Comparison of ENCODE assay signal across 10 mouse cellular contexts in the genomic region with DNA sequence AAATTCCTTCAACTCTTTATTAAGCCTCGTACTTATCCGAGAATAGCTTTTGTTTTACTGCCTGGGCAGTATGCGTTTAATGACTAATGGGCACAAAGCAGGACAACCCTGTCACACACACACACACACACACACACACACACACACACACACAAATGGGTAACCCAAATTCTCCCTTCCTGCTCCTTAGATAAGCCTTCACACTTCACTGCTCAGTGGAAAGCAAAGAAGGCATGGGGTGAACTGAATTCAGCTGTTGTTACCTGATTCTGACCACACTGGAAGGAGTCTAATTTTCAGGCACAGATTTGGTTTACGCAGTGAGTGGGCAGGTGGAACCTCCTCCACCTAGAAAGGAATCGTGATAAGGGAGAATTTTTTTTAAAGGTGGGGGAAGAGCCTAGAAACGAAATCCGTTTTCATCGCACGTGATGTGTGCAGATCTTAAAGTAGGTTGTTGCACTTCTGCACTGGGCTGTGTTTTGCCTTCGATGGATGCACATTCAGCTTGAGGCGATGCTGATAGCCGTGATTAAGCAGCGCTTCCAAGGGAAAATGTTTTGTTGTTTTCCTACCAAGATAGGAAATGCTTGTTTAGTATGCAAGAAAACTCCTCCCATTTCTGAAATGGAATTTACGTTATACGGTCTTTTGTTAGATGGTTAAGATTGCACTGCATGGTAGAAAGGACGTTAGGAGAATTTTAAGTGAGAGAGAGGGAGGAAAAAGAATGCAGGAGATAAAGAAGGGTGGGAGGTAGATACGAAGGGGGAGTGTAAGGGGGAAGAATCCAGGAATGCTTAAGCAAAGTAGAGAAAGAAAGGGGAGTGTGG.
DNase-seq lines count a peak whose midpoint lies in the region; ATAC-seq and TF ChIP-seq lines count a peak whose summit lies in the region.
"Had no signal": no experiment of that assay in that cellular context is flagged by ENCODE, and none has a peak within 500 bp of the region (broad histone marks: within the 10 kb centered on the region; RNA-seq: fewer than 3 reads in every experiment).

No protein-coding gene starts in this region.

- no peak for TF ChIP-seq CTCF in lung, embryonic 14.5 days (IDR thresholded peaks at IDR 0.05; ENCODE audit: low read depth)
- no peak for TF ChIP-seq CTCF in lung, postnatal 0 days (IDR thresholded peaks at IDR 0.05)

- no peaks in the 10 kb centered on the region for H3K9me3 ChIP-seq in lung, embryonic 14.5 days (ENCODE audit: low read depth, low read length)
- no peaks in the 10 kb centered on the region for H3K9me3 ChIP-seq in lung, postnatal 0 days (ENCODE audit: low read length)
- no peaks in the 10 kb centered on the region for H3K9me3 ChIP-seq in hindbrain, embryonic 14.5 days (ENCODE audit: control insufficient read depth, low read length)
- H3K9me3 ChIP-seq in neural tube, embryonic 15.5 days (replicated peaks) = no peaks in the 10 kb centered on the region

- WGBS in lung, embryonic 14.5 days = 25% methylated on average over 17 of the region's 17 CpGs
- 26% methylated on average over 17 of the region's 17 CpGs for WGBS in lung, postnatal 0 days
- 27% methylated on average over 17 of the region's 17 CpGs for WGBS in hindbrain, embryonic 14.5 days
- 27% methylated on average over 17 of the region's 17 CpGs for WGBS in neural tube, embryonic 15.5 days

- H3K9ac ChIP-seq in lung, embryonic 14.5 days = no peak overlapping the region
- H3K9ac ChIP-seq in lung, postnatal 0 days (replicated peaks; ENCODE audit: low read depth) = no peak overlapping the region
- H3K9ac ChIP-seq in hindbrain, embryonic 14.5 days = peak overlapping the region; percentile 57
- H3K9ac ChIP-seq in neural tube, embryonic 15.5 days (replicated peaks) = 0 out of 2 replicates have a peak overlapping the region, but pooled peaks have one; percentile 30

- peaks cover 8% of the 10 kb centered on the region; the same call in 1 of the 2 replicates for H3K27me3 ChIP-seq in lung, embryonic 14.5 days (ENCODE audit: insufficient read depth, low read length)
- H3K27me3 ChIP-seq in lung, postnatal 0 days (replicated peaks; ENCODE audit: insufficient read depth, low read length) = 0 out of 2 replicates have a peak, but pooled peaks cover 5% of the 10 kb centered on the region
- no peaks in the 10 kb centered on the region for H3K27me3 ChIP-seq in hindbrain, embryonic 14.5 days (ENCODE audit: control insufficient read depth, insufficient read depth, low read length)
- no peaks in the 10 kb centered on the region for H3K27me3 ChIP-seq in neural tube, embryonic 15.5 days (replicated peaks)

- H3K27ac ChIP-seq in lung, embryonic 14.5 days (ENCODE audit: low read depth) = no peak overlapping the region
- H3K27ac ChIP-seq in lung, postnatal 0 days (ENCODE audit: low read length) = no peak overlapping the region
- H3K27ac ChIP-seq in hindbrain, embryonic 14.5 days = peak overlapping the region; percentile 69
- H3K27ac ChIP-seq in neural tube, embryonic 15.5 days (replicated peaks) = peak overlapping the region; percentile 33; the same call in 1 of the 2 replicates

- ATAC-seq in frontal cortex, adult (ENCODE audit: low TSS enrichment) = 0 out of 2 replicates have a peak, but pooled peaks have one; percentile 32
- ATAC-seq in lung, embryonic 14.5 days (ENCODE audit: insufficient read depth) = no peak
- no peak for ATAC-seq in lung, postnatal 0 days
- ATAC-seq in hindbrain, embryonic 14.5 days (ENCODE audit: low FRiP score) = peak; percentile 51; the same call in 1 of the 2 replicates
- peak; percentile 63 for ATAC-seq in neural tube, embryonic 15.5 days (ENCODE audit: low FRiP score)

- H3K36me3 ChIP-seq in lung, embryonic 14.5 days (ENCODE audit: insufficient read depth) = no peaks in the 10 kb centered on the region
- H3K36me3 ChIP-seq in lung, postnatal 0 days (ENCODE audit: insufficient read depth, low read length) = no peaks in the 10 kb centered on the region
- no peaks in the 10 kb centered on the region for H3K36me3 ChIP-seq in hindbrain, embryonic 14.5 days (replicated peaks; ENCODE audit: control insufficient read depth, insufficient read depth)
- H3K36me3 ChIP-seq in neural tube, embryonic 15.5 days = no peaks in the 10 kb centered on the region

- DNase-seq in frontal cortex, postnatal 10 days (ENCODE audit: low spot score in 2 of 2) = no peak
- no peak for DNase-seq in lung, embryonic 14.5 days
- no peak for DNase-seq in lung, postnatal 0 days (ENCODE audit: low spot score)
- peak; percentile 58 for DNase-seq in hindbrain, embryonic 14.5 days (ENCODE audit: low spot score)
- no peak for DNase-seq in layer of hippocampus, postnatal 10 days (ENCODE audit: low spot score in 2 of 2)
- no peak for DNase-seq in natural killer cell, adult 2 months (ENCODE audit: low spot score in 2 of 2)
- DNase-seq: adrenal gland, postnatal 36 days; gastrocnemius, postnatal 36 days had no signal

- no peaks in the 10 kb centered on the region for H3K4me1 ChIP-seq in lung, embryonic 14.5 days (ENCODE audit: insufficient read depth)
- H3K4me1 ChIP-seq in lung, postnatal 0 days (ENCODE audit: insufficient read depth, low read depth, low read length) = no peaks in the 10 kb centered on the region
- 0 out of 2 replicates have a peak, but pooled peaks cover 3% of the 10 kb centered on the region for H3K4me1 ChIP-seq in hindbrain, embryonic 14.5 days (replicated peaks; ENCODE audit: control insufficient read depth, insufficient read depth, low read length)
- no peaks in the 10 kb centered on the region for H3K4me1 ChIP-seq in neural tube, embryonic 15.5 days

- no peak for TF ChIP-seq EP300 in lung, postnatal 0 days (IDR thresholded peaks at IDR 0.05)

- peak overlapping the region; percentile 52 for H3K4me2 ChIP-seq in lung, embryonic 14.5 days
- no peak overlapping the region for H3K4me2 ChIP-seq in lung, postnatal 0 days (replicated peaks; ENCODE audit: low read depth, low read length)
- peak overlapping the region; percentile 53 for H3K4me2 ChIP-seq in hindbrain, embryonic 14.5 days (replicated peaks)
- peak overlapping the region; percentile 55 for H3K4me2 ChIP-seq in neural tube, embryonic 15.5 days

- no peak overlapping the region for H3K4me3 ChIP-seq in lung, embryonic 14.5 days (ENCODE audit: low read depth, low read length)
- H3K4me3 ChIP-seq in lung, postnatal 0 days (ENCODE audit: low read depth, low read length) = no peak overlapping the region
- H3K4me3 ChIP-seq in hindbrain, embryonic 14.5 days (replicated peaks; ENCODE audit: low read length) = peak overlapping the region; percentile 25
- peak overlapping the region; percentile 28 for H3K4me3 ChIP-seq in neural tube, embryonic 15.5 days (replicated peaks)

Comparison
In these comparisons a context has a peak if more than half of its experiments do, and no peak if none do; other contexts are left out.
1. ATAC-seq: peak in frontal cortex, adult (single experiment), hindbrain, embryonic 14.5 days (single experiment) and neural tube, embryonic 15.5 days (single experiment); none in lung, embryonic 14.5 days (single experiment) and lung, postnatal 0 days (single experiment).
2. H3K27ac ChIP-seq: peak in hindbrain, embryonic 14.5 days (single experiment) and neural tube, embryonic 15.5 days (single experiment); none in lung, embryonic 14.5 days (single experiment) and lung, postnatal 0 days (single experiment).
3. H3K4me3 ChIP-seq: peak in hindbrain, embryonic 14.5 days (single experiment) and neural tube, embryonic 15.5 days (single experiment); none in lung, embryonic 14.5 days (single experiment) and lung, postnatal 0 days (single experiment).
4. H3K9ac ChIP-seq: peak in hindbrain, embryonic 14.5 days (single experiment) and neural tube, embryonic 15.5 days (single experiment); none in lung, embryonic 14.5 days (single experiment) and lung, postnatal 0 days (single experiment).